In genomic region chr9:50774991-50775612, GRCm38 (mm10) we compare ENCODE assay signal across 7 mouse cellular contexts. TPM values are rescaled to one million over a fixed set of nuclear protein-coding genes. Genes with fewer than 3 reads are reported as not detected.
DNase-seq lines count a peak whose midpoint lies in the region; ATAC-seq lines count a peak whose summit lies in the region.

Gene Alg9, plus strand, starts transcription at chr9:50775019.
Gene 1110032A03Rik, minus strand, starts transcription at chr9:50775520.

- intact Hi-C loops in gastrocnemius, postnatal 36 days (cut with DNase I) = no loop called here
- intact Hi-C loops in left cerebral cortex, postnatal 25 days (cut with DNase I) = no loop called here

- peak; percentile 75 for ATAC-seq in intestine, embryonic 15.5 days

- peaks cover 8% of the 10 kb centered on the region; the same call in 1 of the 2 replicates for H3K4me1 ChIP-seq in intestine, embryonic 15.5 days (replicated peaks)
- peaks cover 24% of the 10 kb centered on the region for H3K4me1 ChIP-seq in midbrain, embryonic 10.5 days

- peak within 1 kb of the TSS; percentile 89 for H3K4me3 ChIP-seq in intestine, embryonic 15.5 days (replicated peaks)
- H3K4me3 ChIP-seq in midbrain, embryonic 10.5 days = peak within 1 kb of the TSS; percentile 96

- H3K4me2 ChIP-seq in intestine, embryonic 15.5 days (replicated peaks) = peak within 1 kb of the TSS; percentile 79

- DNase-seq in adrenal gland, adult 18-20 months (ENCODE audit: low spot score in 2 of 2) = peak; percentile 93
- peak; percentile 89 for DNase-seq in embryo, embryonic 11 days
- DNase-seq in gastrocnemius, postnatal 36 days = peak; percentile 85 to 90
- peak; percentile 86 to 91 for DNase-seq in left cerebral cortex, postnatal 25 days (ENCODE audit: low spot score in 2 of 2)
- DNase-seq in midbrain, embryonic 10.5 days (ENCODE audit: low spot score) = peak; percentile 88
- peak; percentile 94 for DNase-seq in right cerebral cortex, postnatal 4 days

- peaks cover 13% of the 10 kb centered on the region for H3K36me3 ChIP-seq in intestine, embryonic 15.5 days
- peaks cover 37% of the 10 kb centered on the region for H3K36me3 ChIP-seq in midbrain, embryonic 10.5 days

- H3K27me3 ChIP-seq in intestine, embryonic 15.5 days (replicated peaks) = no peaks in the 10 kb centered on the region
- no peaks in the 10 kb centered on the region for H3K27me3 ChIP-seq in midbrain, embryonic 10.5 days (ENCODE audit: low read depth, poor library complexity, severe bottlenecking)

- peak within 1 kb of the TSS; percentile 88 for H3K27ac ChIP-seq in intestine, embryonic 15.5 days
- H3K27ac ChIP-seq in midbrain, embryonic 10.5 days (replicated peaks) = peak within 1 kb of the TSS; percentile 93

- peak within 1 kb of the TSS; percentile 96 for H3K9ac ChIP-seq in intestine, embryonic 15.5 days

- H3K9me3 ChIP-seq in intestine, embryonic 15.5 days = no peaks in the 10 kb centered on the region
- no peaks in the 10 kb centered on the region for H3K9me3 ChIP-seq in midbrain, embryonic 10.5 days (replicated peaks)

- WGBS in intestine, embryonic 15.5 days = 0% methylated on average over 48 of the region's 51 CpGs
- under 1% methylated on average over 51 of the region's 51 CpGs for WGBS in midbrain, embryonic 10.5 days

RNA-seq across cellular contexts. Expression of gene Alg9, which starts in this region (rescaled TPM):
- 10 to 100 TPM; 22.2 to 30.1 TPM for total RNA-seq in adrenal gland, adult 18-20 months (2021)
- 10 to 100 TPM in 1 of 2 experiments, 1 to 10 TPM in 1; 7.1 to 10.2 TPM for total RNA-seq in gastrocnemius, postnatal 36 days (2021)
- 40.8 and 42.8 TPM in 2 replicates for polyA plus RNA-seq in intestine, embryonic 15.5 days (2015; fragmentation: Nextera tagmentation; extraction: Ambion mirVana)
- total RNA-seq in left cerebral cortex, postnatal 25 days (2021) = 10 to 100 TPM; 25.5 to 26.3 TPM
- polyA plus RNA-seq in midbrain, embryonic 10.5 days (2016; fragmentation: Nextera tagmentation; extraction: Ambion mirVana) = 37.9 and 38.1 TPM in 2 replicates

RNA-seq across cellular contexts. Expression of gene 1110032A03Rik, which starts in this region (rescaled TPM):
- total RNA-seq in adrenal gland, adult 18-20 months (2021) = 10 to 100 TPM; 47.5 to 69.0 TPM
- total RNA-seq in gastrocnemius, postnatal 36 days (2021) = 10 to 100 TPM in 1 of 2 experiments, 1 to 10 TPM in 1; 9.8 to 11.2 TPM
- 26.1 and 30.6 TPM in 2 replicates for polyA plus RNA-seq in intestine, embryonic 15.5 days (2015; fragmentation: Nextera tagmentation; extraction: Ambion mirVana)
- 10 to 100 TPM; 32.6 to 34.2 TPM for total RNA-seq in left cerebral cortex, postnatal 25 days (2021)
- 29.6 and 30.1 TPM in 2 replicates for polyA plus RNA-seq in midbrain, embryonic 10.5 days (2016; fragmentation: Nextera tagmentation; extraction: Ambion mirVana)

Comparison
In these comparisons a context has a peak if more than half of its experiments do, and no peak if none do; other contexts are left out.
1. Peak in every context shown above with its lines: DNase-seq, ATAC-seq, H3K4me3 ChIP-seq and H3K27ac ChIP-seq.